Mouse (Mus musculus): ENCODE results near the gene Mios. TPM values are rescaled to one million over a fixed set of nuclear protein-coding genes. Genes with fewer than 3 reads are reported as not detected.
A peak's percentile ranks its signal among the peaks of the same experiment; 100 is the strongest.

The Mios gene
- polyA plus RNA-seq, 1 experiment from 2014 or later: 26.2 TPM

GRCm38 (mm10) chr6:8188599-8189233, 20.3 kb upstream of the Mios start:
- Histone ChIP-seq H3K36me3 (ENCODE audit: control insufficient read depth, insufficient read depth, low read length) (no peaks in the 10 kb centered on the region), H3K9ac (ENCODE audit: low read depth, low read length) (no peak overlapping the region), H3K4me3 (ENCODE audit: low read depth, low read length) (no peak overlapping the region), H3K4me1 (ENCODE audit: control insufficient read depth, insufficient read depth, low read length) (no peaks in the 10 kb centered on the region), H3K9me3 (ENCODE audit: control insufficient read depth, low read length) (no peaks in the 10 kb centered on the region), H3K27me3 (replicated peaks; ENCODE audit: control insufficient read depth, insufficient read depth, low read length) (no peaks in the 10 kb centered on the region), H3K4me2 (ENCODE audit: low read depth, low read length) (no peak overlapping the region), H3K27ac (replicated peaks; ENCODE audit: low read depth, low read length) (no peak overlapping the region)
- ATAC-seq (ENCODE audit: low read depth): no peak
- 92% methylated on average over 3 of the region's 3 CpGs for WGBS
- DNase-seq (ENCODE audit: low spot score): peak; percentile 60

DNA sequence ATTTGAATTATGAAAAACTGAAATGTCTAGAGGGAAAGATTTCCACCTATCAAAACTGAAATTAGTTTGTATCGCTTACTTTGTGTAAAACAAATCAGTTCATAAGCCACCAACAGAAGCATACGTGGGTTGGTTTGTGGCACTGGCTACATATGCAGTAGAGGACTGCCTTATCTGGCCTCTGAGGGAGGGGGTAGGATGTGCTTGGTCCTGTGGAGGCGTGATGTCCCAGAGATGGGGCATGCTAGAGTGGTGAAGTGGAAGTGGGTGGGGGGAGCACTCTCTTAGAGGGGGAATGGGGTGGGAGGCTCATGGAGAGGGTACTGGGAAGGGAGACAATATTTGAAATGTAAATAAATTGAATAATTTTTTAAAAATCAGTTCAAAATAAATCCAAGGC, 19.1 kb upstream of the Mios start:
- H3K4me3 ChIP-seq (ENCODE audit: low read depth, low read length): no peak overlapping the region
- WGBS: 66% methylated on average over 3 of the region's 3 CpGs

DNA sequence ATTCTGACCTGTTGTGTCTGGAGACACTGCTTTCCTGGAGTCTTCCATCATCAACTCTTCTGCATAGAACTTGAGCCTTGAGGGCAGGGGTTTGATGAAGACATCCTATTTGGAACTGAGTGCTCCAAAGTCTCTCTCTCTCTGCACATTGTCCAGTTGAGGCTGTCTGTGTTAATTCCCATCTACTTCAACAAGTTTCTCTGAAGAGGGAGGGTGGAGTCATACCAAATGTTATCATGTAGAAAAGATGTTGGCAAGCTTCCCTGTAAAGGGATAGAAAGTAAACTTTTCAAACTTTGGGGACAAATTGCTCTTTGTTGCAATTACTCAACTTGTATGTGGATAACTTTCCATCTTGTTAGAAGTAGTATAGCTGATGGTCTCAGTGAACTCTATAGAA, 16.5 kb upstream of the Mios start, which contains the start of gene Col28a1:
Gene Col28a1, minus strand, starts transcription at position 101 of the 400 bp plus-strand sequence.
- H3K27ac ChIP-seq (replicated peaks; ENCODE audit: low read depth, low read length): no peak within 1 kb of the TSS
- H3K27me3 ChIP-seq (replicated peaks; ENCODE audit: control insufficient read depth, insufficient read depth, low read length): no peaks in the 10 kb centered on the region
- no peak within 1 kb of the TSS for H3K9ac ChIP-seq (ENCODE audit: low read depth, low read length)
- H3K4me2 ChIP-seq (ENCODE audit: low read depth, low read length): no peak within 1 kb of the TSS
- ATAC-seq (ENCODE audit: low read depth) (no peak), DNase-seq (ENCODE audit: low spot score) (no peak)
- H3K36me3 ChIP-seq (ENCODE audit: control insufficient read depth, insufficient read depth, low read length): no peaks in the 10 kb centered on the region
- H3K9me3 ChIP-seq (ENCODE audit: control insufficient read depth, low read length): peaks cover 11% of the 10 kb centered on the region
- no peaks in the 10 kb centered on the region for H3K4me1 ChIP-seq (ENCODE audit: control insufficient read depth, insufficient read depth, low read length)
- no peak within 1 kb of the TSS for H3K4me3 ChIP-seq (ENCODE audit: low read depth, low read length)

More for the DNA sequence above, 19.1 kb upstream of the Mios start:
- no peak overlapping the region for H3K27ac ChIP-seq (replicated peaks; ENCODE audit: low read depth, low read length)
- DNase-seq (ENCODE audit: low spot score) (no peak), ATAC-seq (ENCODE audit: low read depth) (no peak)
- no peak overlapping the region for H3K9ac ChIP-seq (ENCODE audit: low read depth, low read length)
- H3K4me2 ChIP-seq (ENCODE audit: low read depth, low read length): no peak overlapping the region
- H3K4me1 ChIP-seq (ENCODE audit: control insufficient read depth, insufficient read depth, low read length): no peaks in the 10 kb centered on the region
- no peaks in the 10 kb centered on the region for H3K27me3 ChIP-seq (replicated peaks; ENCODE audit: control insufficient read depth, insufficient read depth, low read length)
- no peaks in the 10 kb centered on the region for H3K36me3 ChIP-seq (ENCODE audit: control insufficient read depth, insufficient read depth, low read length)
- peaks cover 4% of the 10 kb centered on the region; the same call in 1 of the 2 replicates for H3K9me3 ChIP-seq (ENCODE audit: control insufficient read depth, low read length)

DNA sequence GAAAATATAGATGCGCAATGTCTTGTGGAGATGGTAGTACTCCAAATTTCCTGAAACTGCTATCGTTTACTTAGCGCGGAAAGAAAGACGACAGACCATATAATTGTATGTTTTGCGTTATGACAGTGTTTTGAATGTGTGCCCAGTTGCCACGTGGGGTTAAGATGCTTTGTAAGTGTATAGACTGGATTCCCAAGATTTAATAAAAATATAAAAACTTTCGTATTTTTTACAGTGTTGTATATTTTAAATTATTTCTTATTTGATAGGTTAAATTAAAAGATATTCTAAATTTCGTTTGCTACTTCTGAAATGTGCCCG, 804 bp downstream of the Mios start:
- peak overlapping the region; percentile 95 for H3K9ac ChIP-seq (ENCODE audit: low read depth, low read length)
- H3K4me3 ChIP-seq (ENCODE audit: low read depth, low read length): peak overlapping the region; percentile 91
- peak overlapping the region; percentile 92 for H3K27ac ChIP-seq (replicated peaks; ENCODE audit: low read depth, low read length)
- no peak for ATAC-seq (ENCODE audit: low read depth)
- no peaks in the 10 kb centered on the region for H3K9me3 ChIP-seq (ENCODE audit: control insufficient read depth, low read length)
- H3K4me1 ChIP-seq (ENCODE audit: control insufficient read depth, insufficient read depth, low read length): peaks cover 10% of the 10 kb centered on the region
- peak overlapping the region; percentile 57 for H3K4me2 ChIP-seq (ENCODE audit: low read depth, low read length)
- no peaks in the 10 kb centered on the region for H3K27me3 ChIP-seq (replicated peaks; ENCODE audit: control insufficient read depth, insufficient read depth, low read length)
- peak; percentile 59 for DNase-seq (ENCODE audit: low spot score)
- peaks cover 6% of the 10 kb centered on the region for H3K36me3 ChIP-seq (ENCODE audit: control insufficient read depth, insufficient read depth, low read length)
- 8% methylated on average over 10 of the region's 10 CpGs for WGBS

DNA sequence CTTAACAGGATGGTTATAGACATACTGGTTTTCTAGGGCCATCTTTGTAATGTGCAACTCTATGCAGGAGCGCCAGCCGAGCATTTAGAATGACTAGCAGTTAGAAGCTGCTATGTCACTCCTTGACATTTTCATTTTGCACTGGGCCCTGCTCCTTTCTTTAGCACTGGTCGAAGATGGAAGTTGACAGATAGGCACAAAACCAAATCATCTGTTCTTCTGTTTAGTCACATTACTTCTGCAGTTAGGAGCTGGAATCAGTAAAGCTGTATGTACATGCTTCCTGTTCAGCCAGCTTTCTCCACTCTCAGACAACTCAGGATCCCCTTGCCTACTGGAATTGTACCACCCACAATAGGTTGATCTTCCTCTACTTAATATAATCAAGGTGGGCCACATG, 1.6 kb downstream of the Mios start:
- ATAC-seq (ENCODE audit: low read depth): no peak
- no peak overlapping the region for H3K27ac ChIP-seq (replicated peaks; ENCODE audit: low read depth, low read length)
- H3K9me3 ChIP-seq (ENCODE audit: control insufficient read depth, low read length): no peaks in the 10 kb centered on the region
- no peaks in the 10 kb centered on the region for H3K27me3 ChIP-seq (replicated peaks; ENCODE audit: control insufficient read depth, insufficient read depth, low read length)
- peaks cover 10% of the 10 kb centered on the region for H3K4me1 ChIP-seq (ENCODE audit: control insufficient read depth, insufficient read depth, low read length)
- H3K9ac ChIP-seq (ENCODE audit: low read depth, low read length): no peak overlapping the region
- WGBS: 93% methylated on average over 3 of the region's 3 CpGs
- DNase-seq (ENCODE audit: low spot score): no peak
- peak overlapping the region; percentile 91; the same call in 1 of the 2 replicates for H3K4me3 ChIP-seq (ENCODE audit: low read depth, low read length)
- H3K4me2 ChIP-seq (ENCODE audit: low read depth, low read length): peak overlapping the region; percentile 57
- peaks cover 14% of the 10 kb centered on the region for H3K36me3 ChIP-seq (ENCODE audit: control insufficient read depth, insufficient read depth, low read length)

DNA sequence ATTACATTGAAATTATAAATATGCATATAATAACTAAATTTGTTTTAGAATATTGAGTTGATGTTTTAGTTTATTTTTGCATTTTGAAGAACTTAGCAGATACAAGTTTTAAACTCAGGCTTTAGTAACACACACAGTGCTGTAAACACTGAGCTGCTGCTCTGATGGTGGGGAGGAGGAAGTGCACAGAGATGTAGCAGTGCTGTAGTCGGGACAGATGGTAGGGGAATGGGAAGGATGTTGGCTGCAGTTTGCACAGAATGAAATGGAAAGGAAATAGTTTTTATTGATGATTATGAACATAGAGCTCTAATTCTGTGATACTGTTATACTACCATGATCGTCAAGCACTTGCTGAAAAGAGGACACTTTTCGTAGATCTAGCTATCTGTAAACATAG, 18.0 kb downstream of the Mios start:
- H3K36me3 ChIP-seq (ENCODE audit: control insufficient read depth, insufficient read depth, low read length): peaks cover 46% of the 10 kb centered on the region
- ATAC-seq (ENCODE audit: low read depth): no peak
- no peak overlapping the region for H3K27ac ChIP-seq (replicated peaks; ENCODE audit: low read depth, low read length)
- no peak overlapping the region for H3K4me2 ChIP-seq (ENCODE audit: low read depth, low read length)
- DNase-seq (ENCODE audit: low spot score): no peak
- no peaks in the 10 kb centered on the region for H3K27me3 ChIP-seq (replicated peaks; ENCODE audit: control insufficient read depth, insufficient read depth, low read length)
- H3K9me3 ChIP-seq (ENCODE audit: control insufficient read depth, low read length): no peaks in the 10 kb centered on the region
- WGBS: 91% methylated on average over 3 of the region's 3 CpGs
- H3K4me3 ChIP-seq (ENCODE audit: low read depth, low read length): no peak overlapping the region
- no peaks in the 10 kb centered on the region for H3K4me1 ChIP-seq (ENCODE audit: control insufficient read depth, insufficient read depth, low read length)
- H3K9ac ChIP-seq (ENCODE audit: low read depth, low read length): no peak overlapping the region

- H3K4me1 ChIP-seq (ENCODE audit: control insufficient read depth, insufficient read depth, low read length): no peaks in the 10 kb centered on the region
- H3K4me3 ChIP-seq (ENCODE audit: low read depth, low read length): no peak overlapping the region
- no peak overlapping the region for H3K27ac ChIP-seq (replicated peaks; ENCODE audit: low read depth, low read length)
- no peak overlapping the region for H3K9ac ChIP-seq (ENCODE audit: low read depth, low read length)
- no peaks in the 10 kb centered on the region for H3K9me3 ChIP-seq (ENCODE audit: control insufficient read depth, low read length)
- no peak overlapping the region for H3K4me2 ChIP-seq (ENCODE audit: low read depth, low read length)
- H3K36me3 ChIP-seq (ENCODE audit: control insufficient read depth, insufficient read depth, low read length): peaks cover 59% of the 10 kb centered on the region
- WGBS: 92% methylated on average over 3 of the region's 3 CpGs
- no peaks in the 10 kb centered on the region for H3K27me3 ChIP-seq (replicated peaks; ENCODE audit: control insufficient read depth, insufficient read depth, low read length)
- DNase-seq (ENCODE audit: low spot score) (no peak), ATAC-seq (ENCODE audit: low read depth) (no peak)
Observed at GRCm38 (mm10) chr6:8228596-8228995, 19.6 kb downstream of the Mios start.

GRCm38 (mm10) chr6:8258316-8258715, 49.3 kb downstream of the Mios start:
- Histone ChIP-seq H3K27ac (replicated peaks; ENCODE audit: low read depth, low read length) (peak overlapping the region; percentile 77), H3K9me3 (ENCODE audit: control insufficient read depth, low read length) (no peaks in the 10 kb centered on the region), H3K36me3 (ENCODE audit: control insufficient read depth, insufficient read depth, low read length) (peaks cover 7% of the 10 kb centered on the region), H3K4me2 (ENCODE audit: low read depth, low read length) (peak overlapping the region; percentile 68), H3K4me1 (ENCODE audit: control insufficient read depth, insufficient read depth, low read length) (peaks cover 10% of the 10 kb centered on the region; the same call in 1 of the 2 replicates), H3K27me3 (replicated peaks; ENCODE audit: control insufficient read depth, insufficient read depth, low read length) (no peaks in the 10 kb centered on the region), H3K4me3 (ENCODE audit: low read depth, low read length) (peak overlapping the region; percentile 85), H3K9ac (ENCODE audit: low read depth, low read length) (peak overlapping the region; percentile 82)
- ATAC-seq (ENCODE audit: low read depth) (no peak), DNase-seq (ENCODE audit: low spot score) (no peak)
- WGBS: 8% methylated on average over 6 of the region's 6 CpGs

DNA sequence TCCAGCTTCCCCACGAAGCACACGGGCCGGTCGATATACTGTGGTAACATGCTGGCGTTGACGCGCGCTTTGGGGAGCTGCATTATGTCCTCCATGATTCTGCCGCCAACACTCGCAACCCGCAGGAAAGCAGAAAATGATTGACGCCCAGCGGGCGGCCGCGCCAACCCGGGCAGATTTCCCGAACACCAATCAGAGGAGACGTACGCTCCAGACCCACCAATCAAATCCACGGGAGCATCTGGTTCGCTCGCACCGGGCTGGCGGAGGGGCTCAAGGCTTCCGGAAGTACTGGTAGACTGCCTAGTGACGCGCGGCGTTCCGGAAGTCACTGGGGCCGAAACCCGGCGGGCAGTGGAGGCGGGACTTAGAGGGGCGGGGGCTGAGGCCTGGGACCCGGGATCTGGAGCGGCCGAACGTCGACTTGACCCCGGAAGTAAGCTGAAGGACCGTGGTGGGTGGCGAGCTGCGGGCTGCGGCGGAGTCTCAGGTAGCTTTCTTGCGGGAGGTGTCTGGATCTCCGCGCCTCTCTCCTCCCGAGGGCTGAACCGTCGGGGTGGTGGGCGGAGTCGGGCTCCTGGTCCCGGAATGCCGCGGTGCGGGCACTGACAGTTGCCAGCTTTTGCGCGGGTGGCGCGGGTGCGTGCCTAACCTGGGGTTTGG, 50.1 kb downstream of the Mios start, which contains the start of the genes Rpa3, Umad1 and Gm45062:
Gene Rpa3, minus strand, starts transcription at position 170 of the 663 bp plus-strand sequence.
Gene Umad1, plus strand, starts transcription at position 285 of the 663 bp plus-strand sequence.
Gene Gm45062, plus strand, starts transcription at position 447 of the 663 bp plus-strand sequence.
- ATAC-seq (ENCODE audit: low read depth) (peak; percentile 100), DNase-seq (ENCODE audit: low spot score) (peak; percentile 99)
- Histone ChIP-seq H3K27ac (replicated peaks; ENCODE audit: low read depth, low read length) (peak within 1 kb of the TSS; percentile 77), H3K4me3 (ENCODE audit: low read depth, low read length) (peak within 1 kb of the TSS; percentile 85), H3K9ac (ENCODE audit: low read depth, low read length) (peak within 1 kb of the TSS; percentile 82), H3K9me3 (ENCODE audit: control insufficient read depth, low read length) (no peaks in the 10 kb centered on the region), H3K36me3 (ENCODE audit: control insufficient read depth, insufficient read depth, low read length) (peaks cover 7% of the 10 kb centered on the region), H3K27me3 (replicated peaks; ENCODE audit: control insufficient read depth, insufficient read depth, low read length) (no peaks in the 10 kb centered on the region), H3K4me1 (ENCODE audit: control insufficient read depth, insufficient read depth, low read length) (peaks cover 10% of the 10 kb centered on the region; the same call in 1 of the 2 replicates), H3K4me2 (ENCODE audit: low read depth, low read length) (peak within 1 kb of the TSS; percentile 68)
- WGBS: 0% methylated on average over 51 of the region's 64 CpGs

All from embryonic facial prominence, embryonic 14.5 days (tissue).